ENCODE assay signal across 9 mouse cellular contexts in genomic region chr6:115065411-115066241, GRCm38 (mm10). TPM values are rescaled to one million over a fixed set of nuclear protein-coding genes. Genes with fewer than 3 reads are reported as not detected.
A peak's percentile ranks its signal among the peaks of the same experiment; 100 is the strongest.
DNase-seq lines count a peak whose midpoint lies in the region; ATAC-seq and TF ChIP-seq lines count a peak whose summit lies in the region.
"Had no signal": no experiment of that assay in that cellular context is flagged by ENCODE, and none has a peak within 500 bp of the region (broad histone marks: within the 10 kb centered on the region; RNA-seq: fewer than 3 reads in every experiment).

No protein-coding gene starts in this region.

- no peaks in the 10 kb centered on the region for H3K4me1 ChIP-seq in forebrain, embryonic 14.5 days (ENCODE audit: control insufficient read depth, insufficient read depth, low read length)
- H3K4me1 ChIP-seq in forebrain, embryonic 13.5 days, result no peaks in the 10 kb centered on the region
- H3K4me1 ChIP-seq in lung, postnatal 0 days (ENCODE audit: insufficient read depth, low read depth, low read length), result no peaks in the 10 kb centered on the region
- H3K4me1 ChIP-seq: stomach, embryonic 15.5 days had no signal

- no peaks in the 10 kb centered on the region for H3K27me3 ChIP-seq in forebrain, embryonic 14.5 days (replicated peaks; ENCODE audit: control insufficient read depth, insufficient read depth, low read length)
- H3K27me3 ChIP-seq in forebrain, embryonic 13.5 days, result no peaks in the 10 kb centered on the region
- H3K27me3 ChIP-seq in lung, postnatal 0 days (replicated peaks; ENCODE audit: insufficient read depth, low read length), result no peaks in the 10 kb centered on the region
- H3K27me3 ChIP-seq: stomach, embryonic 15.5 days had no signal

- no peak overlapping the region for H3K4me3 ChIP-seq in forebrain, embryonic 14.5 days (ENCODE audit: low read depth, low read length)
- no peak overlapping the region for H3K4me3 ChIP-seq in forebrain, embryonic 13.5 days
- no peak overlapping the region for H3K4me3 ChIP-seq in lung, postnatal 0 days (ENCODE audit: low read depth, low read length)
- H3K4me3 ChIP-seq: stomach, embryonic 15.5 days had no signal

- TF ChIP-seq EP300 in lung, postnatal 0 days (IDR thresholded peaks at IDR 0.05), result no peak

- WGBS in forebrain, embryonic 14.5 days, result 37% methylated on average over 13 of the region's 13 CpGs
- 40% methylated on average over 13 of the region's 13 CpGs for WGBS in forebrain, embryonic 13.5 days
- WGBS in lung, postnatal 0 days, result 34% methylated on average over 13 of the region's 13 CpGs

- H3K4me2 ChIP-seq in forebrain, embryonic 14.5 days (ENCODE audit: low read length), result no peak overlapping the region
- no peak overlapping the region for H3K4me2 ChIP-seq in forebrain, embryonic 13.5 days
- no peak overlapping the region for H3K4me2 ChIP-seq in lung, postnatal 0 days (replicated peaks; ENCODE audit: low read depth, low read length)
- H3K4me2 ChIP-seq: stomach, embryonic 15.5 days had no signal

- no peak overlapping the region for H3K9ac ChIP-seq in forebrain, embryonic 14.5 days (ENCODE audit: low read length)
- H3K9ac ChIP-seq in forebrain, embryonic 13.5 days, result no peak overlapping the region
- H3K9ac ChIP-seq in lung, postnatal 0 days (replicated peaks; ENCODE audit: low read depth), result no peak overlapping the region
- H3K9ac ChIP-seq: stomach, embryonic 15.5 days had no signal

- H3K27ac ChIP-seq in forebrain, embryonic 14.5 days (ENCODE audit: low read depth, low read length), result no peak overlapping the region
- H3K27ac ChIP-seq in forebrain, embryonic 13.5 days, result no peak overlapping the region
- no peak overlapping the region for H3K27ac ChIP-seq in lung, postnatal 0 days (ENCODE audit: low read length)
- H3K27ac ChIP-seq: stomach, embryonic 15.5 days had no signal

- H3K9me3 ChIP-seq in forebrain, embryonic 14.5 days (replicated peaks; ENCODE audit: control insufficient read depth, low read length), result no peaks in the 10 kb centered on the region
- no peaks in the 10 kb centered on the region for H3K9me3 ChIP-seq in forebrain, embryonic 13.5 days (replicated peaks)
- H3K9me3 ChIP-seq in lung, postnatal 0 days (ENCODE audit: low read length), result no peaks in the 10 kb centered on the region
- H3K9me3 ChIP-seq: stomach, embryonic 15.5 days had no signal

- ATAC-seq in forebrain, embryonic 14.5 days, result no peak
- ATAC-seq in forebrain, embryonic 13.5 days, result no peak
- no peak for ATAC-seq in lung, postnatal 0 days

- peak; percentile 87 for TF ChIP-seq CTCF in lung, postnatal 0 days (IDR thresholded peaks at IDR 0.05)

- peak; percentile 51 for DNase-seq in forebrain, embryonic 14.5 days (ENCODE audit: low spot score)
- DNase-seq in 416B (ENCODE audit: low read depth), result peak; percentile 68
- DNase-seq in adrenal gland, postnatal 10 days, result peak; percentile 62
- DNase-seq in embryo, embryonic 10.5 days (ENCODE audit: low spot score), result peak; percentile 73
- DNase-seq in kidney, adult 9 months, result peak; percentile 49
- DNase-seq in lung, postnatal 0 days (ENCODE audit: low spot score), result peak; percentile 64
- peak; percentile 10 to 40 for DNase-seq in spleen, adult 18-20 months

- H3K36me3 ChIP-seq in forebrain, embryonic 14.5 days (ENCODE audit: control insufficient read depth, insufficient read depth, low read length), result no peaks in the 10 kb centered on the region
- no peaks in the 10 kb centered on the region for H3K36me3 ChIP-seq in forebrain, embryonic 13.5 days (ENCODE audit: poor library complexity, severe bottlenecking)
- H3K36me3 ChIP-seq in lung, postnatal 0 days (ENCODE audit: insufficient read depth, low read length), result no peaks in the 10 kb centered on the region
- H3K36me3 ChIP-seq: stomach, embryonic 15.5 days had no signal

RNA-seq across cellular contexts. Expression of gene Tamm41, which starts 27.9 kb away (rescaled TPM):
- polyA plus RNA-seq in forebrain, embryonic 14.5 days (2014; fragmentation: Nextera tagmentation; extraction: Ambion mirVana), result 64.8 and 69.6 TPM in 2 replicates
- 70.9 and 72.4 TPM in 2 replicates for polyA plus RNA-seq in forebrain, embryonic 13.5 days (2015; fragmentation: Nextera tagmentation; extraction: Ambion mirVana)
- 10 to 100 TPM; 28.4 to 30.5 TPM for total RNA-seq in adrenal gland, postnatal 10 days (2021)
- 27.7 and 28.0 TPM in 2 replicates for polyA plus RNA-seq in lung, postnatal 0 days (2015; fragmentation: Nextera tagmentation; extraction: Ambion mirVana)
